Mouse (Mus musculus): Measurements from ENCODE around the gene Lnpep. TPM values are rescaled to one million over a fixed set of nuclear protein-coding genes. Genes with fewer than 3 reads are reported as not detected.

The Lnpep gene
- polyA plus RNA-seq, 1 experiment: 14.3 TPM

DNA sequence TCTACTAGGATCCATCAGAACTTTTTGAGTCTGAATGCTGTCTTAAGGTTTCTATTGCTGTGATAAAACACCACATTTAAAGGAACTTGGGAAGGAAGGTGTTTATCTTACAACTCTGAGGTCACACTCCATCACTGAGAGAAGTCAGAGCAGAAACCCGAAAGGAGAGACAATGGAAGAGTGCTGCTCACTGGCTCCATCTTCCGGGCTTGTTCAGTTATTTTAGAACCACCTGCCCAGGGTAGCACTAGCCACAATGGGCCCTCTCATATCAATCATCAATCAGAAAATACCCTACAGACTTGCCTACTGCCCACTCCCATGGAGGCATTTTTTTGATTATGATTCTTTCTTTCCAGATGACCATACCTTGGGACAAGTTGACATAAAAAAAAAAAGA is 41.0 kb downstream of the Lnpep start:
- Histone ChIP-seq H3K4me1 (ENCODE audit: control insufficient read depth, insufficient read depth, low read length) (peaks cover 4% of the 10 kb centered on the region), H3K4me3 (replicated peaks; ENCODE audit: control insufficient read depth, low read depth, low read length) (no peak overlapping the region), H3K27ac (ENCODE audit: control insufficient read depth, insufficient read depth, low read depth, low read length, poor library complexity) (no peak overlapping the region)
- no peak for TF ChIP-seq CTCF (IDR thresholded peaks at IDR 0.05; ENCODE audit: control insufficient read depth, insufficient read depth, low read length)
- TF ChIP-seq POLR2A (IDR thresholded peaks at IDR 0.05; ENCODE audit: borderline replicate concordance, control insufficient read depth, low read depth, low read length): no peak
- 52% methylated on average over 2 of the region's 2 CpGs for WGBS

DNA sequence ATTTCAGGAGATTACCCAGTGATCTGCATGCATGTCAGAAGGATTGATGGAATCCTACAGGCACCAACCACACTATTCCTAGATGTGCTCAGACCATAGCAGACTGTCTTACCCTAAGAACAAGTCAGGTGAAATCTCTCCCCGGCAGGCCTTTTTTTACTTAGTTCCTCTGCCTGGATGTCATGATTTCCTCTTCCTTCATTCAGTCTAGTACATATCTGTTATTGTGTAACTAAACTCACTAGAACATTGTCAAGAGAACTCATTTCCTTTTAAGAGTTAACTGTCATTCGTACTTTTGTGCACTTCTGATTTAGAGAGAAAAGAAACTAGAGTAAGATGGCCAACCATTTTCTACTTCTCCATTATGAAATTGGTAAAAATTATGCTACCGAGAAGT is 43.6 kb downstream of the Lnpep start:
- peaks cover 2% of the 10 kb centered on the region for H3K4me1 ChIP-seq (ENCODE audit: control insufficient read depth, insufficient read depth, low read length)
- no peak overlapping the region for H3K27ac ChIP-seq (ENCODE audit: control insufficient read depth, insufficient read depth, low read depth, low read length, poor library complexity)

DNA sequence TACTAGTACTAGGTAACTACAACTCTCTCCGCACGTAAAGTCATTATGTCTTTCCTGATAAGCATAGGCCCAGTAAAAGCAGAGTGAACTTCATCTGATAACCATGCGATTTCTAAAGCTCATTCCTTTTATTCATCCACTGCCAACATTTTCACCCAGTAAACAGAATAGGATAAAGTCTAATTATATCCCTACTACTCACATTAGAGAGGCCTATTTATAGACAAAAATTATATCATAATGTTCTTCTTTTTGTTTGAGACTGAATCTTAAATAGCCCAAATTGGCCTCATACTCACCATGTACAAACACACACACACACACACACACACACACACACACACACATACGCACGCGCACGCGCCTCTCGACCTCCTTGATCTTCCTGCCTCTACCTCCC is 48.5 kb downstream of the Lnpep start:
- TF ChIP-seq POLR2A (IDR thresholded peaks at IDR 0.05; ENCODE audit: borderline replicate concordance, control insufficient read depth, low read depth, low read length) (no peak), CTCF (IDR thresholded peaks at IDR 0.05; ENCODE audit: control insufficient read depth, insufficient read depth, low read length) (no peak)
- no peak overlapping the region; the same call in 1 of the 2 replicates for H3K27ac ChIP-seq (ENCODE audit: control insufficient read depth, insufficient read depth, low read depth, low read length, poor library complexity)
- 85% methylated on average over 9 of the region's 9 CpGs for WGBS
- no peak overlapping the region for H3K4me3 ChIP-seq (replicated peaks; ENCODE audit: control insufficient read depth, low read depth, low read length)
- no peaks in the 10 kb centered on the region; the same call in 1 of the 2 replicates for H3K4me1 ChIP-seq (ENCODE audit: control insufficient read depth, insufficient read depth, low read length)

More for the DNA sequence above, 43.6 kb downstream of the Lnpep start:
- TF ChIP-seq CTCF (IDR thresholded peaks at IDR 0.05; ENCODE audit: control insufficient read depth, insufficient read depth, low read length) (no peak), POLR2A (IDR thresholded peaks at IDR 0.05; ENCODE audit: borderline replicate concordance, control insufficient read depth, low read depth, low read length) (no peak)
- WGBS: 16% methylated on average over 3 of the region's 3 CpGs
- peak overlapping the region; percentile 16 for H3K4me3 ChIP-seq (replicated peaks; ENCODE audit: control insufficient read depth, low read depth, low read length)

DNA sequence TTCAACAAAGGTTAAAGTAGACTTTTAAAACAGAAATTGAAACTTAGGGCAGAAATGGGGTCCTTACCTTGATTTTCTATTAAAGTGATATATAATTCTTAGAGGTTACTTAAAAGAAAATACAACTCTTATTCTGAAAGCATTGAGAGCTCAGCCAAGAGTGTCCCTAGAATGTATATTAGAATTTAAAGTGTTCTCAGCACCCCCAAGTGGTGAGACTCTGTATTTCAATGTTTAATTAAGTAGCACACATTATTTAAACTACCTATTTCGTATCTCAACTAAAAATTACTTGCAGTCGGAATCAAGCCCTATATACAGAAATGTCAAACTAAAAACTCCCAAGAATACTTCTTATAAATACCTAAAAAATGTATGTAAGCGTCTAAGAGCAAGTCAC is 57.8 kb downstream of the Lnpep start:
- no peak overlapping the region for H3K27ac ChIP-seq (ENCODE audit: control insufficient read depth, insufficient read depth, low read depth, low read length, poor library complexity)
- H3K4me3 ChIP-seq (replicated peaks; ENCODE audit: control insufficient read depth, low read depth, low read length): no peak overlapping the region
- no peak for TF ChIP-seq CTCF (IDR thresholded peaks at IDR 0.05; ENCODE audit: control insufficient read depth, insufficient read depth, low read length)
- no peak for TF ChIP-seq POLR2A (IDR thresholded peaks at IDR 0.05; ENCODE audit: borderline replicate concordance, control insufficient read depth, low read depth, low read length)
- WGBS: 65% methylated on average over 3 of the region's 3 CpGs
- no peaks in the 10 kb centered on the region for H3K4me1 ChIP-seq (ENCODE audit: control insufficient read depth, insufficient read depth, low read length)

DNA sequence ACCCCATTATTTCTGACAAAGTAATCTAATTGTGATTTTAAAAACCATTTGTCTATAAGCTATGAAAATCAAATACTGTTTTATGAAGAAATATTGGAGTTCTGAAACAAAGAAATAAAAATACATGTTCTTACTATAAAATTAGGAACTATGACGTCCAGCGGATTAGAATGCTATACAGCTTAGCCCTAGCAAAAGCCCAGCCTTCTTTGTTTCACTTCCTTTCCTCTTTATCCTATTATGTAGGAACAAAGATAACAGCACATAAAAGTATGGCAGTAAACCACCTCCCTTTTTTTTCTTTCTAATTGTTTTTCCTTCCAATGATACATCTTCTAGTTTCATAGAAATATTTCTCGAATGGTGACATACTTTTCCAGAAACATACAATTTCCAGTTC is 75.9 kb downstream of the Lnpep start:
- Histone ChIP-seq H3K4me1 (ENCODE audit: control insufficient read depth, insufficient read depth, low read length) (no peaks in the 10 kb centered on the region), H3K27ac (ENCODE audit: control insufficient read depth, insufficient read depth, low read depth, low read length, poor library complexity) (no peak overlapping the region), H3K4me3 (replicated peaks; ENCODE audit: control insufficient read depth, low read depth, low read length) (no peak overlapping the region)
- WGBS: 72% methylated on average over 3 of the region's 3 CpGs
- no peak for TF ChIP-seq CTCF (IDR thresholded peaks at IDR 0.05; ENCODE audit: control insufficient read depth, insufficient read depth, low read length)
- no peak for TF ChIP-seq POLR2A (IDR thresholded peaks at IDR 0.05; ENCODE audit: borderline replicate concordance, control insufficient read depth, low read depth, low read length)

DNA sequence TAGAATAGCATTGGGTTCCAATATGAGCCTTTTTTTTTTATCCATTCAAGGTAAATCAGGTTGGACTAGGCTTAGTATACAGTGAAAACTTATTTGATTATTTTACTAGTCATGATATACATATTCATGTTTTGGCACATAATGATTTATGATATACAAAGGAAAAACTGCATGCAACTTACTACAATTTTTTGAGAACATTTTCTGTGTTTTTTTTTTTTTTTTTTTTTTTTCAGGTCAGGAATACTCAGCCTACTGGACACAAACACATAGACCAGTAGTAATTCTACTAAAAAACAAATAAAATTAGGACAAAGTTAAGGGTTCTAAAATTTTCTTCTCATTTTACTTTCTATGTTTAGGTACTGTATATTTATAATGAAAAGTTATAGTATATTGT is 93.5 kb downstream of the Lnpep start:
- Histone ChIP-seq H3K4me1 (ENCODE audit: control insufficient read depth, insufficient read depth, low read length) (no peaks in the 10 kb centered on the region), H3K4me3 (replicated peaks; ENCODE audit: control insufficient read depth, low read depth, low read length) (no peak overlapping the region), H3K27ac (ENCODE audit: control insufficient read depth, insufficient read depth, low read depth, low read length, poor library complexity) (no peak overlapping the region)
- TF ChIP-seq CTCF (IDR thresholded peaks at IDR 0.05; ENCODE audit: control insufficient read depth, insufficient read depth, low read length) (no peak), POLR2A (IDR thresholded peaks at IDR 0.05; ENCODE audit: borderline replicate concordance, control insufficient read depth, low read depth, low read length) (no peak)

DNA sequence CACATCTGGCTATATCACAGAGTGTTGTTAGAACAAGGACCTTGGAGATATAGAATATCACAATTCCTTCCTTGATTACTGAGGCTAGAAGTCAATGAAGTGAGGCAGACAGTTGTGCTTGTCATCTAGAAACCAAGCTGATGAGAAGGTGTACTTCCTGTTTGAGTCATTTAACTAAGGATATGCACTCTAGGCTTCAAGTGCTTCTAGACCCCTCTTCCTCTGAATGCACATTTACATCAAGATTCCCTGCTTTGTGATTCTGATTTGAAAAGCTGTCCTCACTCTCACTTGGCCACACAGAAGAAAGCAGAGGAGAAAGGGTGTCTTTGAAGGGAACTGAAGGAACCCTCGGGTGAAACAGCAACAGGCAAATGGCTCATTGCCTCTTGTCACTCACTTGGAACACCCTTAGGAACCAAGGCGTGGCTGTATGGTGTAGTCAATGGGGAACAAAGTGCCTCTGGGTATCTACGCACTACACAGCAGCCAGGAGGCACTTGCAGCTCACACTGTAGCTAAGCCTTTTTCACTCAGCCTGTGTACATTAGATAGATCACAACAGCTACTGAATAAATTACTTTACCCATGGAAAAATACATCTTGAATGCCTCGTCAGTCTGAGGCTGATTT is 108.3 kb downstream of the Lnpep start:
- no peaks in the 10 kb centered on the region for H3K4me1 ChIP-seq (ENCODE audit: control insufficient read depth, insufficient read depth, low read length)
- no peak overlapping the region for H3K4me3 ChIP-seq (replicated peaks; ENCODE audit: control insufficient read depth, low read depth, low read length)
- no peak overlapping the region for H3K27ac ChIP-seq (ENCODE audit: control insufficient read depth, insufficient read depth, low read depth, low read length, poor library complexity)
- WGBS: 75% methylated on average over 4 of the region's 4 CpGs
- no peak for TF ChIP-seq CTCF (IDR thresholded peaks at IDR 0.05; ENCODE audit: control insufficient read depth, insufficient read depth, low read length)
- TF ChIP-seq POLR2A (IDR thresholded peaks at IDR 0.05; ENCODE audit: borderline replicate concordance, control insufficient read depth, low read depth, low read length): no peak

DNA sequence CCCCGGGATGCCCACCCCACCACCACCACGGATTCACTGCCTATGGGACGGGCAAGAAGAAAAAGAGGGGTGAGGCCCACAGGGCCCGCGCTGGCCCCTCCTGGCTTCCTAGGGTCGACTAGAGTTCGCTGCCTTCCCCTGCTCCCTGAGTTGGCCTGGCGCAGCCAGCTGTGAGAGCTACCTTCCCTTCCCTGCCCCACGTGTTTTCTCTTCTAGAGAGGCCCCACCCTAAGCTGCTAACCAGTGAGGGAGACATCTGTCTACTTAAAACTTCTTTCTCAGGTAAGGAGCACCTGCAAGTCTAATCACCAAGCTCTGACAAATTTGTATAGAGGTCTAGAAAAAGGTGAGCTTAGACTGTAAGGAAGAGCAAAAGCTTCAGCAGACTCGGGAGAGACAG is 118.2 kb downstream of the Lnpep start:
- TF ChIP-seq POLR2A (IDR thresholded peaks at IDR 0.05; ENCODE audit: borderline replicate concordance, control insufficient read depth, low read depth, low read length): no peak
- H3K4me1 ChIP-seq (ENCODE audit: control insufficient read depth, insufficient read depth, low read length): no peaks in the 10 kb centered on the region
- H3K4me3 ChIP-seq (replicated peaks; ENCODE audit: control insufficient read depth, low read depth, low read length): no peak overlapping the region
- 89% methylated on average over 10 of the region's 10 CpGs for WGBS
- H3K27ac ChIP-seq (ENCODE audit: control insufficient read depth, insufficient read depth, low read depth, low read length, poor library complexity): no peak overlapping the region

DNA sequence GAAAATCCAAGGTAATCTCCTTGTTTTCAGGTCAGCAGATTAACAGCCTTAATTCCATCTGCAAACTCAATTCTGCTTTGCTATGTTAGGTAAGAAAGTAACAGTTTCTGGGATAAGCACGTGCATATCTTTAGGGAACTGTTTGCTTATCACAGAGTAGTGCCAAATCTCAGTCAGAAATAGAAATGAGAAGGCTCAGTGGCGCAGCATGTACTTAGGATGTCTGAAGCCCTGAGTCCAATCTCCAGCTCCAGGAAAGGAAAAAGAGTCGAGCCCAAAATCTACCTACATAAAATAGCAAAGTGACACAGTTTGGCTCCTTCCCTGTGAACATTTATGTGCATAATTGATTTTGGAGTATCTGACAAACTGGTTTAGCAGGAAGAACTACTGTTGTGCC is 125.6 kb downstream of the Lnpep start:
- Histone ChIP-seq H3K4me1 (ENCODE audit: control insufficient read depth, insufficient read depth, low read length) (no peaks in the 10 kb centered on the region), H3K4me3 (replicated peaks; ENCODE audit: control insufficient read depth, low read depth, low read length) (no peak overlapping the region), H3K27ac (ENCODE audit: control insufficient read depth, insufficient read depth, low read depth, low read length, poor library complexity) (no peak overlapping the region)
- TF ChIP-seq CTCF (IDR thresholded peaks at IDR 0.05; ENCODE audit: control insufficient read depth, insufficient read depth, low read length) (no peak), POLR2A (IDR thresholded peaks at IDR 0.05; ENCODE audit: borderline replicate concordance, control insufficient read depth, low read depth, low read length) (no peak)
- 66% methylated on average over 3 of the region's 3 CpGs for WGBS

Measured in bone marrow, adult 2 months (tissue).